Mouse (Mus musculus): ENCODE results near the gene Mapkapk5. TPM values are rescaled to one million over a fixed set of nuclear protein-coding genes. Genes with fewer than 3 reads are reported as not detected.

Gene Mapkapk5
- polyA plus RNA-seq (2017; shearing (Covaris generic)), result 57.5 TPM

GRCm38 (mm10) chr5:121545793-121546529 is at the start of gene Mapkapk5:
Mapkapk5 (minus strand) TSS chr5:121545905.

GRCm38 (mm10) chr5:121593451-121594401 is 48.0 kb upstream of the Mapkapk5 start, which contains the start of gene Aldh2:
Aldh2 (minus strand) TSS chr5:121593824.

DNA sequence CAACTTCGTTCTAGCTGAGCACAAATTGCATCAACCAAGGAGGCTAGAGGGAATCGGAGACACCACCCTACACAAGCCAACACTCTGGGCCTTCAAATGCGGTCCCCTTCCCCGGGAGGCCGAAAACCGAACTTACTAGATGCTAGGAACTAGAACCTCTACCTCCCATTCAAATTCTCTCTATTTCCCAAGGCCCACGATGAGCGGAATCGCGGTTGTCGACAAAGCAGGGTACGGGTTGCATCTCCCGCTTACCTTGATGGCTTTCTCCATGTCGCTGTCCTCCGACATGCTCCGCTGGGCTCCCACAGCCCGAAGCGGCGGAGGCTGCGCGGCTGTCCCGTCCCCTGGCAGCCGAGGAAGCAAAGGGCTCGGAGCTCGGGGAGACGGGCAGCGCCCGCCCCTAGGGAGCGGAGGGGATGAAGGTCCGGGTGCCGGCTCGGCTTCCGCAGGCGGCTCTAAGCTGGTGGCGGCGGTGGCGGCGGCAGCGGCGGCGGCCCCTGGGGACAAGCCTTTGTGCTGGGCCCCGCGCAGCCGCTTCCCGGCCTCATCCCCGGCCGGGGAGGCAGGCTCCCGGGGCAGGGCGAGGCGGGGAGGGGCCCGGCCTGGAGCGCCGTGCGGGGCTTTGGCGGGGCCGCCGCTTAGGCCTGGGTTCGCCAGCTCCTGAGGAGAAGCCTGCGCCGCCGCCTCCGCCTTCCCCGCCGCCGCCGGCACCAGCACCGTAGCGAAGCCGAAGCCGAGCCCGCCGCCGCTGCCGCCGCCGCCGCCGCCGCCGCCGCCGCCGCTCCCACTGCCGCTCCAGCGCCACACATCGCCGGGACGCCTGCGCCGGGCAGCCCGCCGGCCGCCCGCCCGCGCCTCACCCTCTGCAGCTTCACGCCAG is 554 bp downstream of the Mapkapk5 start, which contains the start of the genes Adam1a and Gm42878:
Adam1a (minus strand) TSS at position 573 of the 883 bp plus-strand sequence.
Gm42878 (minus strand) TSS at position 573 of the 883 bp plus-strand sequence.

DNA sequence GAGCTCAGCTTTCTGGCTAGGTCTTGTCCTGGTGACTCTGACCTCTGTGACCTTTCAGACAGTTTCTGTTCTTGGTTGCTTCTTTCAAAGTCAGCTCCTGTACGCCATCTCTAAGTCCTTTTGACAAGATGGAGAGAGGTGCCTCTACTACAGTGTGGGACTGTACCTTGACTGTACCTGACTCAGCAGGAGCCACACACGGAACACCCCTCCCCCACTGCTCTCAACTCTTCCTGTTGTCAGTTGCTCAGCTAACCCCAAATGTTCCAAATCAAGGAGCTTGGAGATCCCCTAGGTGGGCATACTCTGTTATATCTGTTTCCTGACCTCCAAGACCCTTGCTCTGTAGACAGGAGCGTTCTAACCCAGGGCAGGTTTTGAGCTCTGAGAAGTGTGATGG is 42.5 kb downstream of the Mapkapk5 start, which contains the start of gene Adam1b:
Adam1b (minus strand) TSS at position 205 of the 400 bp plus-strand sequence.

Other genes with a start within 250 kb of the Mapkapk5 start
- 55.5 TPM for gene Trafd1, start 160.3 kb downstream of the Mapkapk5 start, polyA plus RNA-seq (2017; shearing (Covaris generic))
- gene Naa25, start 148.0 kb downstream of the Mapkapk5 start, polyA plus RNA-seq (2017; shearing (Covaris generic)), result 41.7 TPM
- 2.5 TPM for gene Tmem116, start 94.0 kb downstream of the Mapkapk5 start, polyA plus RNA-seq (2017; shearing (Covaris generic))
- 59.9 TPM for gene Erp29, start 93.4 kb downstream of the Mapkapk5 start, polyA plus RNA-seq (2017; shearing (Covaris generic))
- gene Adam1b, start 42.5 kb downstream of the Mapkapk5 start, polyA plus RNA-seq (2017; shearing (Covaris generic)), result not detected
- 1.2 TPM for gene Adam1a, start 423 bp downstream of the Mapkapk5 start, polyA plus RNA-seq (2017; shearing (Covaris generic))
- not detected for gene Gm42878, start 423 bp downstream of the Mapkapk5 start, polyA plus RNA-seq (2017; shearing (Covaris generic))
- gene Aldh2, start 47.9 kb upstream of the Mapkapk5 start, polyA plus RNA-seq (2017; shearing (Covaris generic)), result 32.8 TPM
- 2.1 TPM for gene Acad12, start 73.0 kb upstream of the Mapkapk5 start, polyA plus RNA-seq (2017; shearing (Covaris generic))
- gene Acad10, start 114.6 kb upstream of the Mapkapk5 start, polyA plus RNA-seq (2017; shearing (Covaris generic)), result 12.4 TPM
- gene Brap, start 114.7 kb upstream of the Mapkapk5 start, polyA plus RNA-seq (2017; shearing (Covaris generic)), result 68.0 TPM
- 70.1 TPM for gene Atxn2, start 165.4 kb upstream of the Mapkapk5 start, polyA plus RNA-seq (2017; shearing (Covaris generic))

Measured in CD4-positive, CD25-positive, alpha-beta regulatory T cell (primary cell).